Mouse (Mus musculus) urinary bladder, postnatal 25 days (tissue): ENCODE results near the gene Sema6c.
A peak's percentile ranks its signal among the peaks of the same experiment; 100 is the strongest.
"Not testable (repeated sequence)": the region's sequence is repeated elsewhere in the genome, so short reads cannot be mapped to it uniquely, and the experiment has no call there.

Experiments used
- DNase-seq: peaks from one replicate; pipeline ENCODE4 v3.0.0; 2022; ENCODE audit warnings: low spot score

Sema6c gene

DNA sequence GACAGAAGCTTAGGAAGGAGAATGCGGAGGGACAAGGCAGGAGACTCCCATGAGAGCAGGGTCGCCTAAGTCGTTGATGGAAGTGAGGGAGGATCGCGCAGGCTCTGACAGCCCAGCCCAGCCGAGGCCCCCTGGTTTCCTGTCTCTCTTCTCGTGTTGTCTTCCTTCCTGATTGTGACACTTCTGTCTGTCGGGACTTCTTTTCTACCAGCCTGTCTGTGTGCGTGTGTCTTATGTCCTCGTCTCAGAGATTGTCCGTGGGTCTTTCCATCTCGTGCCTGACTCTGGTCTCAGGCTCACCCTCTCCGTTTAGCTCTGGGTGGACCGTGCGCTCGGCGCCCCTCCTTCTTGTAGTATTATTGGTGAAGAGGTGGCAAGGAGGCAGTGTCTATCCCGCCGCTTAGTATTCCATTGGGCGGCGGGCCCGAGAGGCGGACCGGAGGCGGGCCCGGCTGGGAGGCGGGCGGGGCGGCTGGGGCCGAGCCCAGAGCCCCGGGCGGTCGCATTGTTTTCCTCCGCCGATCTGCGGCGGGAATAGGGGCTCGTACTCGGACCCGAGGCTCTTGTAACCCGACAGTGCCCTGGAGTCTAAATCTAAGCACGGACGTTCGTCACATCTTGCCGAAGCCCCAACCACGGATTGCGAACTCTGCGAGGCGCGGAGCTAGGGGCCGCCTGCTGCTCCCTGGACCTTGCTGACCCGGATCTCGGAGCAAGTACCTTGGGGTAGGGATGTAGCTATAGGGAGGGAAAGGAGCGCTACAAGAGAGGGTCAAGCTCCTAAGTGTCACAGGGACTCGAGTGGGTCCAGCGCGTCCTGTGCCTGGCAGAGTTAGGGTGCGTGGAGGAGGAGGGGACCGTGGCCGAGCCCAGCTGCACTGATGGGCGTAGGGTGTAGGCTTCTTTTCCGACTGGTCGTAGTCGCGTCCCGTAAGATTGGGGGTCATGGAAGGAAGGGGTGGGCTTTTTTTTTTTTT, at the start of gene Sema6c:
TSS of gene Sema6c (plus strand) at position 471 of the 977 bp plus-strand sequence.
- peak; percentile 82 for DNase-seq

DNA sequence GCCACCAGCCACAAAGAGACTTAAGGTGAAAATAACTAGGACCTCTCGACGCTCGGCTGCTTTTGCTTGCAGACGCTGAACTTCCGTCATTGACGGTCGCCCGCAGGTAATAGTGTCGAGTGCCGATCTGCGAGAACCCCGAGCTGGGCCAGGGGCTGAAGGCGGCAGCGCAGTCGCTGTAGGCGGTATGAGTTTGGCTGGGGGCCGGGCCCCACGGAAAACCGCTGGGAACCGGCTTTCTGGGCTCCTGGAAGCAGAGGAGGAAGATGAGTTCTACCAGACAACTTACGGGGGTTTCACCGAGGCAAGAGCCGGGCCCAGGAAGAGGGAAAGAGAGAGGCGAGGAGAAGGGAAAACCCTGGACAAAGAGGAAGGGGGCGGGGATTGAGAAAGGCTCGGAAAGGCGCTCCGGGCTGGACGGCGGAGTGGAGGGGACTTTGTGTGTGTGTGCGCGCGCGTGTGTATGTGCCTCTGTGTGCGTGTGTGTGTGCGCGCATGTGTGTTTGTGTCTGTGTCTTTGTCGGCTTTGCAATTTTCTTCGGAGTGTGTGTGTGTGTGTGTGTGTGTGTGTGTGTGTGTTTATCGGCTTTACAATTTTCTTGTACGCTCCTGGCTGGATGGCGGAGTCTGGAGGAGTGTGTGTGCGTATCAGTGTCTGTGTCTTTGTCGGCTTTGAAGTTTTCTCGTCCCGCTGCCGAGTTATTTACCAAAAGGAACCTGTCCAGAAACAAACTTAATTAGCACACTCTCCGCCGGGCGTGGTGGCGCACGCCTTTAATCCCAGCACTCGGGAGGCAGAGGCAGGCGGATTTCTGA, 49.1 kb upstream of the Sema6c start, which contains the start of gene Vps72:
TSS of gene Vps72 (plus strand) at position 112 of the 816 bp plus-strand sequence.
- peak; percentile 81 for DNase-seq

DNA sequence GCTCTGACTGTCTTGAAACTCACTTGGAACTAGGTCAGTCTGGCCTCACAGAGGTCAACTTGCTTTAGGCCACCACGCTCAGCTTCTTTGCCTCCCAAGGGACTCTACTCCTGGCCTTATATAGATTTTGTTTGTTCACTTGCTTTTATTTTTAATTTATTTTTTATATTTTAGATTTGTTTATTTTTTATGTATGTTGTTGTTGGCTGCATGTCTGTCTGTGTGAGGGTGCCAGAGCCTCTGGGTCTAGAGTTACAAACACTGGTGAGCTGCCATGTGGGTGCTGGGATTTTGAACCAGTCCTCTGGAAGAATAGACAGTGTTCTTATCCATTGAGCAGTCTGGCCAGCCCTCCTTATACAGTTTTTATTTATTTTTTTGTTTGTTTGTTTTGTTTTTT, 47.5 kb upstream of the Sema6c start:
- DNase-seq: no peak

DNA sequence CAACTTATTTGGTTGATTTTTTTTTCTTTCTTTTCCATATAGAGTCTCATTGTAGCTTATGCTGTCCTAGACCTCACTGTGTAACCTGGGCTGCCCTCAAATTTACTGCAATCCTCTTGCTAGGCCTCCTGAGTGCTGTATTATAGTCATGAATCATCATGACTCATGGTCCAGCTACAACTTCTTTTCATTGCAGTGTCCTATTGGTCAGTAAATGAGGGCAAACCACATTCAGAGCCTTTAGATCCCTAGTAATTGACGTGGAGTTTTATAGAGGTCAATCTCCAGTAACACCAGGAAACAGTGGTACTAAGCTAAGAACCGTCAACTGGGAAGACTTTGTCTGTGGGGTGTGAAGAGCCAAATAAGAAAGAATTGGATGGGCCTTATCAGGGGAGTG, 42.5 kb upstream of the Sema6c start:
- no peak for DNase-seq

DNA sequence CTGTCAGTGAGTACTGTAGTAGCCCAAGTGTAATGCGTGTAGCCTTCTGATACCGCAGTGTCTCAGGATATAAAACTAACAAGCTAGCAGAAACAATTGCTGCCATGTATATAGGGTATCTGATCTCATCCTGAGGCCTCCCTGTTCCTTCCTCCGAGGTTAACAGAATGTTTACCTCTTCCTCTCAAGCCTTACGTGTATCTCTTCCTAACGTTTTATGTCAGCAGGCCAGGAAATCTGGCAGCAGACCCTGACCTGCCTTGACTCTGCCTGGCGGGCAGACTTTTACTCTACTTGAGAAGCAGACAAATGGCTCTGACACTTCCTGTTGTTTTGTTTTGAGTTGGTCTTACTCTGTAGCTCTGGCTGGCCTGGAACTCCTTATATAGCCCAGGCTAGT, 38.7 kb upstream of the Sema6c start:
- no peak for DNase-seq

DNA sequence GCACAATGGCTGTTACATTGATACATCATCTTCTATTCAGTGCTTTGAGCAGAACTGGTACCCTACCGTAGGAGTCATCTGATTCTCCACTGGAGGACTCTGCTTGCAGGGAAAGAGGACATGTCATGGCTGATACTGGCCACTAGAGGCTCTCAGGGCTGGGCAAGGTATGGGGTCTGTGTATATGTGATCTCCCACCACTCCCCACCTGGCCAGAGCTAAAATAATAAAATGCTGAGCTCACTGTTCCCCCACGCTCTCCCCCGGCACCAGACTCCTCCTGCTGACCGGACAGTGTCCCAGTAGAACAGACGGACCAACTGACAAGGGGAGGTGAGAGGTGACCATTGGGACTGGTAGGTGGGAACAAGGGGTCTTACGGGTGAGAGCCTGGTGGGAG, 36.0 kb upstream of the Sema6c start, which contains the start of gene Tmod4:
TSS of gene Tmod4 (plus strand) at position 231 of the 400 bp plus-strand sequence.
- no peak for DNase-seq

DNA sequence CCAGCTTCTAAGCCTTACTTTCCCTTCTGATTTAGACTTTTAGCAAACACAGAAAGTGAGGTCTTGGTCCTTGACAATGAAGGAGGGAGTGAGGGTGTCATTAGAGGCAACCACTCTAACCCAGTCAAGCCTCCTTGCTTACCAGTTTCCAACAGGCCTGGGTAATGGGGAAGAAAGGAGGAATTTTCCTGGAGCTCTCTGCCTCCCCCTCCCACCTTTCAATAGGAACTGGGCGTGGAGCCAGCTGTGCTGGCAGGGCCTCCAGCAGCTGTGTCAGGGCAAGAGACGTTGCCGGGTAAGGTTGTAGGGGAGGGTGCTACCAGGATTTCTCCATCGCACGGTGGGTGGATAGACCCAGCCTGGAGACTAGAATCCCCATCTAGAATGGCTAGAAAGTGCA, 35.3 kb upstream of the Sema6c start:
- no peak for DNase-seq

DNA sequence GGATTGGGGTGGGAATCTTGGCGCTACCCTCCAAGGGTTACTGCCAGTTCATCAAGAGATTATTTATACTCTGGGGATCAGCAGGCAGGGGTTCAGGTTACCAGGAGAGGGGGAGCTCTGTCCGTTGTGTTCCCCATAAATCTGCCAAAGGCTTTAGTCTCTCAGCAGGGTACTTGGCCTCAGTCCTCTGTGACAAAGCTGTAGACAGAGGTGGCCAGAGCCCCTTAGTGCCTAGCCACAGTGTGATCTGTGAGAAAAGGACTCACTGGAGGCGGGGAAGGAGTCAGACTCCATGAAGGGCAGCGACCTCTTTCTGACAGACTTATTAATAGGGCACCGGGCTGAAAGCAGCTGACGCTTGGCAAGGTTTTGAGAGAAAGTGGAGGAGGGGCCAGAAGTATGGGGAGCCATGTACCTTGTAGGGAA, 31.0 kb upstream of the Sema6c start:
- no peak for DNase-seq

DNA sequence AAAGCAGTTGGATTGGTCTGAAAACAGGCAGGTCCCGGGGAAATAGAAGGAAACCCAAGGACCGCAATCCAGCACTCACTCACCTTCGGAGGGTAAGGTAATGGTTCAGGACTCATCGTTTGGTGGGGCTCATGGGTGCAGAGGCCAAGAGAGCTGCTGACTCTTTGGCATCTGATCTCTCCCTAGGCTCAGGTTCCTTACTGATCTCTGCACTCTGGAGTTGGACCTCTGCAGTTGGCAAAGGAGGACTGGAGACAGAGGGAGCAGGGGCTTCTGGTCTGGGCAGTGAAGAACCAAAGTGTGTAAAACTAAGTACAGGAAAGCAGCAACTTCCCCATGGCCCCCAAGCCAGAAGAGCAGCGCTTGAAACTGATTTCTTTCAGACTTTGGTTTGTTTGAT, 30.2 kb upstream of the Sema6c start:
- no peak for DNase-seq

DNA sequence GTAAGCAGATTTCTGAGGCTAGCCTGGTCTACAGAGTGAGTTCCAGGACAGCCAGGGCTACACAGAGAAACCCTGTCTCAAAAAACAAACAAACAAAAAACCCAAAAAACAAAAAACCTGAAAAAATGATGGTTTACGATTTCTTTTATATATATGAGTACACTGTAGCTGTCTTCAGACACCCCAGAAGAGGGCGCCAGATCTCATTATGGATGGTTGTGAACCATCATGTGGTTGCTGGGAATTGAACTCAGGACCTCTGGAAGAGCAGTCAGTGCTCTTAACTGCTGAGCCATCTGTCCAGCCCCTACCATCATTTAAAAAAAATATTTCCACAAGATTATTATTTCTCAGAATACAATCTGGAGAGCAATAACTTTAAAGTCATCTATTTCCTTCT, 27.9 kb upstream of the Sema6c start:
- DNase-seq: not testable (repeated sequence)

DNA sequence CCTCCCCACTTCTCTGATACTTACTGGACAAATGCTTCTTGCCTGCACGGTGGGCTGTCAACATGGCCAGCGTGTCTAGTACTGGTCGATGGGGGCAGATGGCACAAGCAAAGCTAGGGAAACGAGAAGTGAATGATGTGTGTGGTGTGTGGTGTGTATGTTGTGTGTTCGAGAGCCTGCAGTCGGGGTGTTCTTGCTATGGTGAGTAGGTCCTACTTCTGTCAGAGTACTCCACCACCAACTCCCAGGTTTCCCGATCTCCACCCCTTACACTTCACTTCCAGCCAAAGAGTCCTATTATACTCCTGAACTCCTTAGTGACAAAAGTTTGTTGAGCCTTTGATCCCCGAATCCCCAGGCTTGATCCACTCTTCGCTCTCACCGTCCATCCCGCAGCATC, 27.1 kb upstream of the Sema6c start:
- no peak for DNase-seq

DNA sequence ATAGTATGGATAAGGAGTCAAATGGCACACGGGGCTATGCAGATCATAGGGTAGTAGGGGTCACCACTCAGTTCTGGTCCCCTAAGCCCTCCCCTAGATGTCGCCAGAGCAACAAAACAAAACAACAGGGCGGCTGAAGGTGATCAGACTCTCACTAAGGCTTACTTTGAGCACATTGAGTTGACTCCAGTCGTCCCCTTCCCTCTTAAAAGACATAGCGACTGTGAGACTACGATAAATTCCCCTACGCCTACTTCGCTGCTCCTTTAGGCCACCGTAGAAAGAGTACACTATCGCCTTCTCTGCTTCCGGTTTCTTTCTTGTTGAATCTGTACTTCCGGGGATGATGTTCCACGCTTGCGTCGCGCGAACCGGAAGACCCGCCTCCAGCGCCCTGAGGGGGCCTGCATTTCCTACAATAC, 26.6 kb upstream of the Sema6c start, which contains the start of the genes Scnm1 and Lysmd1:
TSS of gene Scnm1 (minus strand) at position 332 of the 422 bp plus-strand sequence.
TSS of gene Lysmd1 (plus strand) at position 409 of the 422 bp plus-strand sequence.
- peak; percentile 75 for DNase-seq

DNA sequence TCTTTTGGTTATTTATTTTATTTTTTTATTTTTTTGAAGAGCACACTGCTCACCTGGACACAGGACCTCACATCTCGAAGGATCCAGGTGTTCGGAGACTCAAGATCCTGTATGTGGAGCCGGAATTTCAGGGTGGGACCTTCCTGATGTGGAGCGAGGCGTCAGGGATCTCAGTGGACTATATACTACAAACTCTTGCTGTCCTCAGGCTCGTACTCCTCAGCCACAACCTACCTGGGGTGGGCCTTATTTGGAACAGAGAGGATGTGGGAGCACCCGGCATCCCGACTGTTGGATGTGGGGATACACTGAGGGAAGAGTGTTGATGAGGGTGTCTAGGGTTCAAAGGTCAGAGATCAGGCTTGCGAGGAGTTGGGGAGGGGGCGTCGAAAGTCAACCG, 26.1 kb upstream of the Sema6c start:
- DNase-seq: not testable (repeated sequence)

DNA sequence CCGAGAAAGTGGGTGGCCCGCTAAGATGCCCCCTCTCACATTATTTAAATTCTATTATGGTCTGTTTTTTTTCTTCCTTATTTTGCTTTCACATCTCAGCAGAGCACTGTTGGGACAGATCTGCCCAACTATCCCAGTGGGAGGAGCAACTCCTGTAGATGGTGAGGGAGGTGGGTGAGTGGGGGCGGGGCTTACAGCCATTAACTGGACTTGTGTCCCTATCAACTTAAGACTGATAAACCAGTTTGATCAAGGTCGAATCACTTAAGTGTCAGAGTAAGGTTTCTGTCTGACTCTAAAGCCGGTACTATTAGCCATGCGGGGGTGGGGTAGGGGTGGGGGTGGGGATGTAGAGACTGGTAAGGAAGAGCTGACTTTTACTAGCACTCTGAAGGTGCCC, 25.2 kb upstream of the Sema6c start:
- peak; percentile 39 for DNase-seq

DNA sequence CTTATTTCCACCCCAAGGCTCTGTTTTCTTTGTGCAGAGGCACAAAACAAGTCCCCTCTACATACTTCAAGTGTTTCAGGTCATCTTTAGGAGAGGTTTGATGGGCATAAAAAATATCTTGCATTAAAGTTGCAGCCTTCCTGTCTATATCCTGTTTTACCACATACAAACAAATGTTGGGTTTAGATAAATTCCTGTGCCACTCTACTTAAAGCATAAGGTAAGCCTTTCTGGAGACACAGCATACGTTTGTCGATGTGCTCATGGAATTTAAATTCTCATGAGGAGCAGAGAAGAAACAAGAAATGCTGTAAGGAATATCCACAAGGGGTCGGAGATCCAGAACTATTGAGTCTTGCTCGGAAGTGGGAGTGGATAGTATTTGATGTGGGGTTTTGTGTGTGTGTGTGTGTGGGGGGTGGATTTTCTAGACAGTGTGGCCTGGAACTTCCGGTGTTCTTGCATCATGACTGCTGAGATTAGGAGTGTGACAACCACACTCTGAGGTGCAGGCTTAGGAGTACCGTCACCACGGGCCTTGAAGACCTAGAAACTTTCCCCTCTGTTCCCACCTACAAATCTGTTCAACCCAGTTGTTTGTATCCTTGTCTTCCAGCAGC, 24.7 kb upstream of the Sema6c start:
- DNase-seq: no peak

DNA sequence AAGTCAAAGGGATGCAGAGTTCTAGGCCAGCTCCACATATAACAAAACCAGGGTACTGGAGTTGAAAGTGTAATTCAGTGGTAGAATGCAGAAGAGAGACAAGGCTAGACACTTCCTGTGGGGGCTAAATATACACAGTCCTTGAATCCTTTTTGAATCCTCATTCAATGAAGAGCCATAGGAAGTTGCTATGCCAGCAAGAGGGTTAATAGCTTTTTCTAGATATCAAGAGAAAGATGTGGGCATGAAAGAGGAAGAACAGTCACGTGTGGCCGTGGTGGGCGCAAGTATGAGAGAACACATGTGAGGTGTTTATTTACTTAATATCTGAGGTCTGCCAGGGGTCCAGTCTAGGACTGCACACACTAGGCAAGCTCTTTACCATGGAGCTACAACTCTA, 23.9 kb upstream of the Sema6c start:
- no peak for DNase-seq

DNA sequence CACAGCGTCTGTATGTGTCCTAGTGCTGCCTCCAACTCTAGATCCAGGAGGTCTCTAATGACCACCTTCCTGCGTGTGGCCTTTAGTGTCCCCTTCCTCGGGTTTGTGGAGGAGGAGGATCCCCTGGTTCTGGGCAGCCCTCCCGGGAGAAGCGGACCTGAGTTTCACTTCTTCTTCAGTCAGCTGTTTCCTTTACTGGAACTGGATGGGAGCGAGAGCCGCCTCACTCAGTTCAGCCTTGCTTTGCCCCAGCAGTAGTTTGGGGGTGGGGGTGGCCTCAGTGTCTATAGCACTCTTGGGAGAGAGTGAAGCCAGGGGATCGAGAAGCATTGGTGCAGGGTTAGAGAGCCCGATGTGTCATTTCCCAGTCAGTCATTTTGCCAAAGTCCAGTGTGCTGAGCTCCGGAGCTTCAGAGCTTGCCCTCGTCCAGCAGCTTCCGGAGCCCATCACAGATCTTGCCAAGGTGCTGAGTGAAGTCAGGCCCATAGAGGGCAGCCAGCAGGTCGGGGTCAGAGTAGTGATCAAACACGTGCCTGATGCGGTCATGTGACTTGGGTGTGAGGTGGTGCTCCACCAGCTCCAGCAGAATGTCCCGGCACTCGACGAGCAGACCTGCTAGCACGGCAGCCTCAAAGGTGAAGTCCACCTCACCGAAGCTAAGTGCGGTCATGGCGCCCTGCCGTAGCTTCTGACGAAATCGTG, 20.5 kb upstream of the Sema6c start:
- no peak for DNase-seq

DNA sequence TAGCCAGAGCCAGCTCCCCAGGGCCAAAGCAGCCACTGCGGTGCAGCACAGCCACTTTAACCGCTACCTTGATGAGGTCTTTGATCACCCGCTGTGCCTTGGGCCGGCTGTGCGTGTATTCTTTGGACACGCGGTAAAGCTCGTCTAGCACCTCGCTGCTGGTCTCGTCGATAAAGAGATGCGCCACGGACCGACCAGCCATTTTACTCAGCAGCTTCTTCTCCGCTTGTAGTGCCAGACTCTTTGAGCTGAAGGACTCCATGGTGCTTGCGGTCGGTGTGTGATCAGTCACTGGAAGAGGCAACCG, 20.0 kb upstream of the Sema6c start:
- no peak for DNase-seq

DNA sequence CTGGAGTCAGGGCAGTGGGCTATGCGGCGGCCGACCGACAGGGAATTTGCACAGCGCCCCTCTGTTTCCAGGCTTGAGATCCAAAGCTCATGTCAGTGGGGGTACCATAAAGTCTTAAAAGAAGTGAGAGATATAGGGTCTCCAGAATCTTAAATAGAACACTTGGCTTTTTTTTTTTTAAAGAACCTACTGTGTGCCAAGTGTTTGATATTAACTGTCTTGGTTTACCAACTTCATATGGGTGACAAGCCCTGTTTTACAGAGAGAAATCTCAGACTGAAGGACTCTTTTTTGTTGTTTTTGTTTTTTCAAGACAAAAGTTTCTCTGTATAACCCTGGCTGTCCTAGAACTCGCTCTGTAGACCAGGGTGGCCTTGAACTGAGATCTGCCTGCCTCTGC, 19.5 kb upstream of the Sema6c start:
- no peak for DNase-seq

DNA sequence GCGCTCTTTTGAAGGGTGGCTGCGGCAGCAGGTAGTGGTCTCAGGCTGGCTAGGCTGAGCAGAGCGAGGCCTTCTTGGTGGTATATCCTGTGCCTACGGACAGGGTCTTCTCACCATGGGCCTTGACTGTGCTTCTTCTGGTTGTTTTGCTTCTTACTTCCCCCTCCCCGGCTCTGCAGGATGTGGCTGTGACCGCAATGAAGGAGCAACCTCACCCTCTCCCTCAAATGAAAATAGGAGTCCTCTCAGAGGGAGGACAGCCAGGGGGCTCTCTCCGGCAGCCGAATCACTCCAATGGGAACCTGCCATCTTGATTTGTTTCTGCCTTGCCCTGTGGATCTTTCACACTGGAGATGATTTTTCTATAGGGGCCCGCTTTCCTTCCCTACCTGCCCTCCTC, 18.8 kb upstream of the Sema6c start:
- DNase-seq: no peak

DNA sequence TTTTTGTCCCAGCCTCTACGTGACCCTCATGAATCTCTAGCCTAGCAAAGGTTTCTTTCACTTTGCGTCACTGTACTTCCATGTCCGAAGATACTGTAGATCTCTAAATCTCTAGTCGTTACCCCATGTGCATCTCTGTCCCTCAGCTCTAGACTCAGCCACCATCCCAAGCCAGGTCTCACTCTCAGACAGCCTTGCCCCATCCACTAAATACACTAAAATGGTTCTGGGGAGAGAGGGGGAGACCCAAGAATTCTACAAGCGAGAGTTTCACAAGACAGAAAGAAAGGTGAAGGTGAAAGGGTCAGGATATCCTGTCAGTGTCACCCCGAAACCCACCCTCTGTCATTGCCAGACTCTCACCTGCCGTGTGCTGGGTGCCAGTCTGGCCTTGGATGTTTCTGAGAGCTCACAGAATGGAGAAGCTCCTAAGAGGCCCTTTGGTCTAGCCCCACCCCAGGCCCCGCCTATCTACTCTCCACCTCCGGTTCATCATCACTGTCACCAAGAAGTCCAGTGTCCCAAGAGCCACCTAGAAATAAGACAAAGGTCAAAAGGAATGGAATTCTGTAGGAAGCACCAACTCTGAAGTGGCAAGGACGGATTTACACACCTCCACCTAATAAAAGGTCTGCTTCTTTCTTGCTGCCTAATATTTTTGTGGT, 18.2 kb upstream of the Sema6c start, which contains the start of gene Tnfaip8l2:
TSS of gene Tnfaip8l2 (minus strand) at position 409 of the 665 bp plus-strand sequence.
- no peak for DNase-seq
